Mouse (Mus musculus): ENCODE measurements around the gene Eya2.

Eya2 gene

GRCm38 (mm10) chr2:165719382-165719781 is 124.5 kb downstream of the Eya2 start:
- DNase-seq = no peak

- no peak for DNase-seq
Observed at GRCm38 (mm10) chr2:165721941-165722340, 127.1 kb downstream of the Eya2 start.

GRCm38 (mm10) chr2:165732552-165733238 is 137.9 kb downstream of the Eya2 start:
- no peak for DNase-seq

GRCm38 (mm10) chr2:165733701-165734100 is 138.9 kb downstream of the Eya2 start:
- DNase-seq = peak; percentile 19

- no peak for DNase-seq
Observed at GRCm38 (mm10) chr2:165736297-165736696, 141.5 kb downstream of the Eya2 start.

GRCm38 (mm10) chr2:165740381-165740780 is 145.5 kb downstream of the Eya2 start:
- no peak for DNase-seq

- DNase-seq = no peak
Observed at GRCm38 (mm10) chr2:165740982-165741381, 146.2 kb downstream of the Eya2 start.

GRCm38 (mm10) chr2:165741526-165742050 is 146.8 kb downstream of the Eya2 start:
- DNase-seq = no peak

- DNase-seq = no peak
Observed at GRCm38 (mm10) chr2:165742210-165742786, 147.5 kb downstream of the Eya2 start.

GRCm38 (mm10) chr2:165745306-165746098 is 150.7 kb downstream of the Eya2 start:
- DNase-seq = no peak

- no peak for DNase-seq
Observed at GRCm38 (mm10) chr2:165747975-165748374, 153.1 kb downstream of the Eya2 start.

GRCm38 (mm10) chr2:165748426-165748825 is 153.6 kb downstream of the Eya2 start:
- no peak for DNase-seq

GRCm38 (mm10) chr2:165751068-165751467 is 156.2 kb downstream of the Eya2 start:
- no peak for DNase-seq

- DNase-seq = no peak
Observed at GRCm38 (mm10) chr2:165752704-165753103, 157.9 kb downstream of the Eya2 start.

GRCm38 (mm10) chr2:165757799-165758198 is 163.0 kb downstream of the Eya2 start:
- no peak for DNase-seq

GRCm38 (mm10) chr2:165758534-165758933 is 163.7 kb downstream of the Eya2 start:
- DNase-seq = no peak

GRCm38 (mm10) chr2:165759421-165759985 is 164.7 kb downstream of the Eya2 start:
- DNase-seq = no peak

GRCm38 (mm10) chr2:165768805-165769358 is 174.1 kb downstream of the Eya2 start:
- no peak for DNase-seq

- DNase-seq = no peak
Observed at GRCm38 (mm10) chr2:165769375-165769948, 174.6 kb downstream of the Eya2 start.

- DNase-seq = peak; percentile 70
Observed at GRCm38 (mm10) chr2:165778927-165779326, 184.1 kb downstream of the Eya2 start.

GRCm38 (mm10) chr2:165782324-165782723 is 187.5 kb downstream of the Eya2 start:
- DNase-seq = peak; percentile 83

GRCm38 (mm10) chr2:165785312-165786036 is 190.6 kb downstream of the Eya2 start:
- no peak for DNase-seq
